Mouse (Mus musculus) liver, postnatal 0 days (tissue): ENCODE data around the gene Ddx49. TPM values are rescaled to one million over a fixed set of nuclear protein-coding genes. Genes with fewer than 3 reads are reported as not detected.

Experiments
- ATAC-seq: fragments of 200-750 bp; cut with Nextera tagmentation; 2 replicates; pipeline ENCODE4 v1.8.0; 2017; ENCODE audit warnings: mild to moderate bottlenecking, moderate library complexity
- DNase-seq: peaks from one replicate; pipeline ENCODE4 v3.0.0-alpha.2; 2016
- H3K27ac ChIP-seq: fragments of 300-500 bp; sonication (generic); 2 replicates; pipeline ENCODE4 v1.5.1; 2014; ENCODE audit warnings: antibody characterized with exemption, moderate library complexity, mild to moderate bottlenecking, low read depth
- H3K27me3 ChIP-seq: fragments of 300-500 bp; sonication (generic); 2 replicates; pipeline ENCODE4 v1.6.1; 2014; ENCODE audit warnings: low read length, control low read depth, mixed read lengths; ENCODE audit not compliant: insufficient read depth
- H3K36me3 ChIP-seq: fragments of 300-500 bp; sonication (generic); replicated peaks from 2 replicates; pipeline ENCODE4 v1.6.1; 2014; ENCODE audit warnings: mild to moderate bottlenecking, control low read depth, low read length, moderate library complexity, mixed read lengths; ENCODE audit not compliant: insufficient read depth
- H3K4me1 ChIP-seq: fragments of 300-500 bp; sonication (generic); 2 replicates; pipeline ENCODE4 v1.6.1; 2014; ENCODE audit warnings: antibody characterized with exemption, mild to moderate bottlenecking, control low read depth; ENCODE audit not compliant: insufficient read depth
- H3K4me2 ChIP-seq: fragments of 300-500 bp; sonication (generic); 2 replicates; pipeline ENCODE4 v1.6.1; 2014; ENCODE audit warnings: low read depth, mild to moderate bottlenecking, low read length, moderate library complexity, mixed read lengths
- H3K4me3 ChIP-seq: fragments of 300-500 bp; sonication (generic); 2 replicates; pipeline ENCODE4 v1.5.1; 2014; ENCODE audit warnings: low read depth, low read length
- H3K9ac ChIP-seq: fragments of 300-500 bp; sonication (generic); replicated peaks from 2 replicates; pipeline ENCODE4 v1.6.1; 2014; ENCODE audit warnings: mild to moderate bottlenecking, moderate library complexity
- H3K9me3 ChIP-seq: fragments of 300-500 bp; sonication (generic); 2 replicates; pipeline ENCODE4 v1.6.1; 2016; ENCODE audit warnings: mild to moderate bottlenecking, control low read depth, low read length, mixed read lengths
- CTCF ChIP-seq: sonication (generic); IDR thresholded peaks from 2 replicates; pipeline ENCODE4 v1.5.1; 2016; ENCODE audit warnings: antibody characterized with exemption, low read depth
- EP300 ChIP-seq: IDR thresholded peaks from 2 replicates; pipeline ENCODE4 v1.6.1; 2016; ENCODE audit warnings: antibody characterized with exemption, low read depth, mild to moderate bottlenecking
- WGBS: fragments of 180-500 bp; shearing (Covaris S2); extraction: QIAGEN DNeasy Blood & Tissue Kit; methylation state at CpG from one replicate; pipeline ENCODE4 v1.1.7; 2014; ENCODE audit not compliant: insufficient replicate concordance; 5-methylcytosine and 5-hydroxymethylcytosine counted together
- polyA plus RNA-seq: library from polyadenylated mRNA; unstranded; fragments of >200 nt; fragmentation: Nextera tagmentation; extraction: Ambion mirVana; gene quantifications from 2 replicates; pipeline ENCODE4 v1.2.1, GENCODE M21; 2015

The Ddx49 gene
- polyA plus RNA-seq: 15.2 and 16.3 TPM in 2 replicates

DNA sequence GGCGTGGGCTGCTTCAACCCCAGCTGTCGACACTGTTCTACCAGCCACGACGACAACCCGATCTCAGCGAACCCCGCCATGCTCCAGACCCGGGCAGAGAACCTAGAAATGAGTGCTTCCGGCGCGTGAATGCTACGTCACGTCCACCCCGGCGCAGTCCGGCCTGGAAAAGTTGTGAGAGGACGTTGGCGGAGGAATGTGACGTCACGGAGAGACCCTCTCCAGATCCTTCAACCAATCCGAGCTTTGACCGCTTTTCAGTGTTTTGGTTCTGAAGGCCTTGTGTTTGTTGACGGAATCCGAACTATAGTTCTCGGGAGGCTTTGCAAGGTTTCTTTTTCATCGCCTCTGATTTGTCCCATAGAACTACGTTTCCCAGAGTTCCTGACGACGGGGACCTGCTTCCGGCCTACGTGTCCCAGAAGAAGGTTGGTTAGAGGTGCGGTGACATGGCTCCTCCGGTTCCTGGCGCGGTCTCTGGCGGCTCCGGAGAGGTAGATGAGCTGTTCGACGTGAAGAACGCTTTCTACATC, at the start of gene Ddx49, which contains the start of gene Cope:
Gene Ddx49 (minus strand): TSS at position 132 of the 533 bp plus-strand sequence.
Gene Cope (plus strand): TSS at position 161 of the 533 bp plus-strand sequence.
- Histone ChIP-seq H3K4me1 (peaks cover 21% of the 10 kb centered on the region), H3K4me2 (peak within 1 kb of the TSS; percentile 90), H3K9ac (peak within 1 kb of the TSS; percentile 84), H3K27ac (peak within 1 kb of the TSS; percentile 68), H3K36me3 (peaks cover 37% of the 10 kb centered on the region), H3K9me3 (no peaks in the 10 kb centered on the region), H3K27me3 (no peaks in the 10 kb centered on the region), H3K4me3 (peak within 1 kb of the TSS; percentile 85)
- under 1% methylated on average over 40 of the region's 40 CpGs for WGBS
- peak; percentile 95 for ATAC-seq
- TF ChIP-seq EP300 (peak; percentile 64), CTCF (no peak)
- peak; percentile 94 for DNase-seq

GRCm38 (mm10) chr8:70352000-70352384, 49.7 kb upstream of the Ddx49 start:
- H3K27ac ChIP-seq: peak overlapping the region; percentile 98
- H3K9me3 ChIP-seq: no peaks in the 10 kb centered on the region
- peak overlapping the region; percentile 91 for H3K4me3 ChIP-seq
- peaks cover 26% of the 10 kb centered on the region for H3K36me3 ChIP-seq
- H3K27me3 ChIP-seq: no peaks in the 10 kb centered on the region
- peaks cover 73% of the 10 kb centered on the region for H3K4me1 ChIP-seq
- no peak for DNase-seq
- peak overlapping the region; percentile 100 for H3K9ac ChIP-seq
- H3K4me2 ChIP-seq: peak overlapping the region; percentile 96
- WGBS: 23% methylated on average over 3 of the region's 3 CpGs
- TF ChIP-seq EP300 (no peak), CTCF (no peak)
- no peak for ATAC-seq

DNA sequence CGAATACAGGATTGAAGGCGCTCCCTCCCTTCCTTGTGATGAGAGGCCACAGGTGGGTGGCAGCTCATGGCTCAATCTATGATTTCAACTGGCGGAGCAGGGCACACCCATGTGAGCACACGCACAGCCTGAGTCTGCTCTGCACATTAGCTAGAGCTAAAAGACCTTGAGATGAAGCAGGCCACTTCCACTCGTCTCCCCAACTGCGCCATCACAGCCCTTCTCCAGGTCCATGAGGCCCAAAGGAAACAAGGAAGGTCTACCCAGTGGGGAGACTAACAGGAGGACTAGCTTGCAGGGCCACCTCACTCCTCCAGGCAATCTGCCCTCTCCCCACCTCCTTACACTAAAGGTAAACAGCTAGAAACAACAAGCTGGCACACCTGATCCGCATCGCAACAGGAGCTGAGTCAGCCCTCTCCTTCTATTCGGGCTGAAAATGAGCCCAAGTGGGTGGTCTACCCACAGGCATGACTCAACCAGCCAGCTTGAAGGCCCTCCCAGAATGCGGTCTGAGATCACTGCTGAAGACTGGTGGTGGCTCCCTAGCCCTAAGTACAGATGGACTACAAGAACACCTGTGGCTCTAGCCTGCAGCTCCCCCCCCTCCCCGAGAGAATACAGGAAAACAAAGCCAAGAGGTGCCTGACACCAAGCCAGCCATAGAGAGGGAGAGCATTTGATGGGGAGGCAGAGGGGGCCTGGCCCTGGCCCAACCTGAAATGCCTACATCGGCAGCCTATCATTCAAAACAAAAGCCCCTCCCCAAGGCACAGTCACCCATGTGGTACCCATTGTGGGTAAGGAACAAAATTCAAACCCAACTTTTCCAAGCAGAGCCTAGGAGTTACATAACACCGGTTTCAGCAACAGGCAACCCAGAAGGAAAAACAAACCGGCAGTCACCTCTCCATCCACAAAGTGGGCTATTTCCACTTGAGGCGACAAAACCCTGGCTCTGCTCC, 49.0 kb upstream of the Ddx49 start:
- WGBS: 33% methylated on average over 15 of the region's 15 CpGs
- Histone ChIP-seq H3K4me3 (peak overlapping the region; percentile 91), H3K4me2 (peak overlapping the region; percentile 96), H3K27ac (peak overlapping the region; percentile 98), H3K27me3 (no peaks in the 10 kb centered on the region), H3K9ac (peak overlapping the region; percentile 100), H3K4me1 (peaks cover 71% of the 10 kb centered on the region), H3K36me3 (peaks cover 29% of the 10 kb centered on the region), H3K9me3 (no peaks in the 10 kb centered on the region)
- TF ChIP-seq CTCF (no peak), EP300 (no peak)
- ATAC-seq (no peak), DNase-seq (no peak)

DNA sequence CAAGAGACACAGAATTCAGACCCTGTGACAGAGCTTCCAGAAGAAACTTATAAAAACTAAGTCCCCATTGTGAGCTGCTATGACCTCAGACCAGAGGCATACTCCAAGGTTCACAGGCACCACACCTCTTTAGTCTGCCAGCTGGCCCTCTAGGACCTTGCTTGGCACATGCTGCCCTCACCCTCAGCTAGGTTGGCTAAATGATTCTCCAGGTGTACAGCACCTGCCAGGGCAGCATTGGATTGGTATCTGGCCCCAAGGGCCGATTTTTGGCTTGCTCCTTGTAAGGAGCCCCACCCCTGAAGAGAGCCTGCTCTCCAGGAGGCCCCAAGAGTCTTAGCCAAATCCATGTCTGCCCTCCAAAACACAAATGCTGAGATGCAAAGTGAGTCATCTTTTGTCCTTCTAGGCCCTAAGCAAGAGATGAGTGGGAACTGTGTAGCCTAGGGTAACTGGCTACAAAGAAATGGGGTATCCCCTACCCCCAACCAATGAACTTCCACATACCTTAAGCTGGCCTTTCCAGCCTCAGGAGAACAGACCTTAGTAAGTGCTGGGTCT, 45.7 kb upstream of the Ddx49 start:
- WGBS: 61% methylated on average over 1 of the region's 1 CpGs
- Histone ChIP-seq H3K4me1 (peaks cover 56% of the 10 kb centered on the region), H3K9me3 (no peaks in the 10 kb centered on the region), H3K27ac (no peak overlapping the region), H3K4me3 (no peak overlapping the region), H3K9ac (no peak overlapping the region), H3K4me2 (no peak overlapping the region), H3K27me3 (no peaks in the 10 kb centered on the region), H3K36me3 (peaks cover 45% of the 10 kb centered on the region)
- ATAC-seq: no peak
- no peak for DNase-seq
- no peak for TF ChIP-seq EP300

GRCm38 (mm10) chr8:70347443-70347842, 45.2 kb upstream of the Ddx49 start:
- no peak overlapping the region for H3K4me3 ChIP-seq
- no peak for ATAC-seq
- peaks cover 56% of the 10 kb centered on the region for H3K4me1 ChIP-seq
- DNase-seq: no peak
- no peak overlapping the region for H3K9ac ChIP-seq
- H3K9me3 ChIP-seq: no peaks in the 10 kb centered on the region
- H3K27me3 ChIP-seq: no peaks in the 10 kb centered on the region
- H3K4me2 ChIP-seq: no peak overlapping the region
- 86% methylated on average over 4 of the region's 4 CpGs for WGBS
- peaks cover 50% of the 10 kb centered on the region for H3K36me3 ChIP-seq
- TF ChIP-seq CTCF (no peak), EP300 (no peak)
- H3K27ac ChIP-seq: no peak overlapping the region

DNA sequence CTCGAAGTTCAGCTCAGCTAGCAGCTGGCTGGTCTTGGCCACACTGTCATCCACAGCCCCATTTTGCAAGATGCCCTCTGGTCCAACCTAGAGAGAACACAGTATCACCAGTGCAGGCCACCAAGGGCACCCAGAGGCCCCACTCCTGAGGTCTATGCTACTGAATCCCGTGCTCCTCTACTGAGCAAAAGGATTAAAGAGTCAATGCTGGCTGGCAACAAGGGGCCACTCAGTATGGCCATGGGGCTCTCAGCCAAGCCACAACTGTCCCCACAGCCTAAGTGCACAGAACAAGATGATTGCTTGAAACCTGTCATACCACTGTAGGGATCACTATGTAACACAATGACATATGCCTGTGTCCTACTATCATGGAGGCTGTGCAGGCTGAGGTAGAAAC, 42.0 kb upstream of the Ddx49 start:
- no peaks in the 10 kb centered on the region for H3K27me3 ChIP-seq
- no peaks in the 10 kb centered on the region for H3K9me3 ChIP-seq
- WGBS: 74% methylated on average over 2 of the region's 2 CpGs
- peak; percentile 29 for ATAC-seq
- H3K4me3 ChIP-seq: no peak overlapping the region
- 0 out of 2 replicates have a peak overlapping the region, but pooled peaks have one; percentile 6 for H3K27ac ChIP-seq
- DNase-seq: no peak
- H3K36me3 ChIP-seq: peaks cover 77% of the 10 kb centered on the region
- H3K9ac ChIP-seq: no peak overlapping the region
- no peak for TF ChIP-seq EP300
- no peak for TF ChIP-seq CTCF
- peaks cover 33% of the 10 kb centered on the region for H3K4me1 ChIP-seq
- no peak overlapping the region for H3K4me2 ChIP-seq
